8 mouse cellular contexts compared by ENCODE assay signal in the genomic region with DNA sequence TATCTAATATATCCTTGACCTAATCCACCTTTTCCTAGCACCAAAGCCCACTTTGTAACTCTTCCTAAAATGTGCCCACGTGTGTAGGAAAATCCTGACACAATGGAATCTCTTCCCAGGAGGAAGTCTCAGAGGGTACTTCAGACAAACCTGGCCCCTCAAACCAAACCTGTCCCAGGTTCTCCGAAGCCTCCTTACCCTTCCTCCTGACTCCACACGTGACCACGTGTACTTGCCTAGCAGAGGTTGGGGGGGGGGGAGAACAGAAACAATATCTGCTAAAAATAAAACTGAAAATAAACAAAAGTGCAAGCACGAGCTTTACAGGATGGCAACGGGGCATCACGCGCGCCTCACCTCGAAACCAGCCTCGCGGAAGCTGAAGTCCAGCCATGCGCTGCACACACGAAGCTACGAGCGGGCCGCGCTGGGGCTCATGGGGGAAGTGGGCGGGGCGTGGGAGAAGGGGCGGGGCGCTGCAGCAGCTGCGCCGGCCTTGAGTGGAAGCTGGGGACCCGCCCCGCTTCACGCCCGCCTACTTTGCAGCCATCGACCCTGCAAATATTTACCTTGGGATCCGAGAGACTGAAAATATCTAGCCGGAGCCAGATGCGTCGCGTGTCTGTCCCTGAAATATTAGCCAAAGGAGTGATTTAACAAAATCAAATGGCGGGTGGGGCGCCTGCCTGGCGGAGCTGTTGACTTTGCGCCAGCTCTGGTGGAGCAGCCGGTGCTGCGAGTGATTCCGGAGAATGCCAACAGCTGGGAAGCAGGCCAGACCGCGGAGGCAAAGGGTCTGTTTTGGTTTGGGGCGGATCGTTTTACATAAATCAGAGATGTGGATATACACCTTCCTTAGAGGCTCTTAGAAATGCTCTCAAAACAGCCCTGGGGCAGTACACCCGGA. TPM values are rescaled to one million over a fixed set of nuclear protein-coding genes. Genes with fewer than 3 reads are reported as not detected.
DNase-seq lines count a peak whose midpoint lies in the region; ATAC-seq and TF ChIP-seq lines count a peak whose summit lies in the region.

No protein-coding gene starts in this region.

- in situ Hi-C loops in Patski (cut with MboI; ENCODE audit: low pct_unique_long_range_greater_than_20kb): no loop called here

- POLR2A ChIA-PET in Patski (lab: Charles Lee): no interaction called here

- H3K4me1 ChIP-seq in hindbrain, embryonic 10.5 days (replicated peaks): peaks cover 12% of the 10 kb centered on the region

- CTCF ChIA-PET in Patski (lab: Charles Lee): interaction anchor here (0.6 to 1.9 kb wide), 4 partner anchors 13 to 200 kb away, joined by 3 to 7 read pairs (median 4); no protein-coding TSS in a partner anchor

- H3K36me3 ChIP-seq in hindbrain, embryonic 10.5 days: no peaks in the 10 kb centered on the region

- no peaks in the 10 kb centered on the region for H3K9me3 ChIP-seq in hindbrain, embryonic 10.5 days

- peak; percentile 49 for DNase-seq in Patski (ENCODE audit: low read depth, low spot score)
- peak; percentile 33 for DNase-seq in cerebellum, adult 9-11 months
- peak; percentile 16 to 70 for DNase-seq in frontal cortex, adult 2 months (ENCODE audit: extremely low spot score in 1 of 2, low spot score in 1 of 2)
- DNase-seq in hindbrain, embryonic 10.5 days (ENCODE audit: low spot score): peak; percentile 85
- DNase-seq in layer of hippocampus, postnatal 14 days (ENCODE audit: low spot score in 2 of 2): peak; percentile 63 to 69
- DNase-seq in lung, postnatal 10 days: peak; percentile 70
- DNase-seq in ovary, postnatal 36 days (ENCODE audit: low spot score): peak; percentile 70
- DNase-seq in thymus, postnatal 14 days: peak; percentile 90

- peak; percentile 66 for ATAC-seq in Patski

- peak overlapping the region; percentile 75 for H3K27ac ChIP-seq in hindbrain, embryonic 10.5 days

- peak overlapping the region; percentile 55 for H3K4me3 ChIP-seq in hindbrain, embryonic 10.5 days

- no peak for TF ChIP-seq CTCF in Patski (IDR thresholded peaks at IDR 0.05)

- WGBS in hindbrain, embryonic 10.5 days: 18% methylated on average over 46 of the region's 46 CpGs

- peaks cover 3% of the 10 kb centered on the region for H3K27me3 ChIP-seq in Patski
- peaks cover 40% of the 10 kb centered on the region for H3K27me3 ChIP-seq in hindbrain, embryonic 10.5 days (ENCODE audit: insufficient read depth, poor library complexity, severe bottlenecking)

RNA-seq across cellular contexts. Expression of gene Gfi1, which starts 38.0 kb away (rescaled TPM):
- polyA plus RNA-seq in Patski (2021): 0.03 TPM
- 0.10 TPM in 1 of 2 replicates, not detected in the other for polyA plus RNA-seq in frontal cortex, adult 2 months (2012; rRNA removed)
- 0.05 TPM in 1 of 2 replicates, not detected in the other for polyA plus RNA-seq in hindbrain, embryonic 10.5 days (2016; fragmentation: Nextera tagmentation; extraction: Ambion mirVana)
- not detected for total RNA-seq in layer of hippocampus, postnatal 14 days (2021)

Comparison
In these comparisons a context has a peak if more than half of its experiments do, and no peak if none do; other contexts are left out.
1. Peak in every context shown above with its lines: DNase-seq, ATAC-seq, H3K4me3 ChIP-seq and H3K27ac ChIP-seq.
2. DNase-seq: peak in every context shown above with its lines; median percentile 90 in thymus, postnatal 14 days; 85 in hindbrain, embryonic 10.5 days; 70 in lung, postnatal 10 days; 70 in ovary, postnatal 36 days; 66 in layer of hippocampus, postnatal 14 days; 49 in Patski; 43 in frontal cortex, adult 2 months; 33 in cerebellum, adult 9-11 months.